Mouse (Mus musculus): ENCODE results near the gene Lrrk2. TPM values are rescaled to one million over a fixed set of nuclear protein-coding genes. Genes with fewer than 3 reads are reported as not detected.
"Not testable (repeated sequence)": the region's sequence is repeated elsewhere in the genome, so short reads cannot be mapped to it uniquely, and the experiment has no call there.

Gene Lrrk2
- polyA plus RNA-seq, 1 experiment from 2014 or later = 3.9 TPM

DNA sequence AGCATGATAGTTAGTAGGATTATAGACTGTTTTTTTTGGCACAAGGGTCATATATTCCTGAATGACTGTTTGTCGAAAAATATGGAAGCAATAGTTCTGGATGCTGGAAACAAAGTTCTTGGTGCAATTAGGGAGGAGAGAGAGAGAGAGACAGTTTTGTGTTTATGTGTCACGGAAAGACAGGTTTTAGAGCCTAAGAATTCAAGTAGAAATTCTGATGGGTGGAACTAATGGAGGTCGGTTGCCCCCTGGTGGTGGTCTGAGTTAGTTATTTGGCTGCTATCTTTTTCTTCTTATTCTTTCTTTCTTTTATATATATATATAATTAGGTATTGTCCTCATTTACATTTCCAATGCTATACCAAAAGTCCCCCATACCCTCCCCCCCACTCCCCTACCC lies 81.6 kb downstream of the Lrrk2 start:
- 21% methylated on average over 3 of the region's 3 CpGs for WGBS
- Histone ChIP-seq H3K4me3 (ENCODE audit: low read length) (no peak overlapping the region), H3K27me3 (ENCODE audit: control insufficient read depth, insufficient read depth, low read length) (no peaks in the 10 kb centered on the region), H3K4me1 (ENCODE audit: control insufficient read depth, insufficient read depth, low read length) (no peaks in the 10 kb centered on the region), H3K9me3 (replicated peaks; ENCODE audit: control insufficient read depth, low read length) (no peaks in the 10 kb centered on the region), H3K36me3 (ENCODE audit: control insufficient read depth, insufficient read depth) (peaks cover 13% of the 10 kb centered on the region), H3K27ac (ENCODE audit: low read length) (no peak overlapping the region), H3K4me2 (ENCODE audit: low read depth, low read length) (peak overlapping the region; percentile 46), H3K9ac (ENCODE audit: low read length) (no peak overlapping the region)
- ATAC-seq (replicated peaks; ENCODE audit: extremely low read depth, insufficient read depth, low FRiP score) = no peak

DNA sequence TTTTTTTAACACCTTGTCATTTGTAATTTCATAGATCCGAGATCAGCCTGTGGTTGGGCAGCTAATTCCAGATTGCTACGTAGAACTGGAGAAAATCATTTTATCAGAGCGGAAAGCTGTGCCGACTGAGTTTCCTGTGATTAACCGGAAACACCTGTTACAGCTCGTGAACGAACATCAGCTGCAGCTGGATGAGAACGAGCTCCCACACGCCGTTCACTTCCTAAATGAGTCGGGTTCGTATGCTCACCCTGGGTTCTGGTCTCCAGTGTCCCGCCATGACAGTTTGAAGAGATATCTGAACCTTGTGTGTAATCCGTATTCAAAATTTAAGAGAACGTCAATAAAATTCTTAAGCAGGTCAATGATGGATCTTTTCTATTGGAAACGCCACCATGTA lies 82.8 kb downstream of the Lrrk2 start:
- Histone ChIP-seq H3K9ac (ENCODE audit: low read length) (no peak overlapping the region), H3K9me3 (replicated peaks; ENCODE audit: control insufficient read depth, low read length) (no peaks in the 10 kb centered on the region), H3K27me3 (ENCODE audit: control insufficient read depth, insufficient read depth, low read length) (no peaks in the 10 kb centered on the region), H3K4me3 (ENCODE audit: low read length) (no peak overlapping the region), H3K4me1 (ENCODE audit: control insufficient read depth, insufficient read depth, low read length) (no peaks in the 10 kb centered on the region), H3K36me3 (ENCODE audit: control insufficient read depth, insufficient read depth) (peaks cover 11% of the 10 kb centered on the region), H3K27ac (ENCODE audit: low read length) (no peak overlapping the region), H3K4me2 (ENCODE audit: low read depth, low read length) (no peak overlapping the region)
- no peak for ATAC-seq (replicated peaks; ENCODE audit: extremely low read depth, insufficient read depth, low FRiP score)
- 77% methylated on average over 16 of the region's 16 CpGs for WGBS

DNA sequence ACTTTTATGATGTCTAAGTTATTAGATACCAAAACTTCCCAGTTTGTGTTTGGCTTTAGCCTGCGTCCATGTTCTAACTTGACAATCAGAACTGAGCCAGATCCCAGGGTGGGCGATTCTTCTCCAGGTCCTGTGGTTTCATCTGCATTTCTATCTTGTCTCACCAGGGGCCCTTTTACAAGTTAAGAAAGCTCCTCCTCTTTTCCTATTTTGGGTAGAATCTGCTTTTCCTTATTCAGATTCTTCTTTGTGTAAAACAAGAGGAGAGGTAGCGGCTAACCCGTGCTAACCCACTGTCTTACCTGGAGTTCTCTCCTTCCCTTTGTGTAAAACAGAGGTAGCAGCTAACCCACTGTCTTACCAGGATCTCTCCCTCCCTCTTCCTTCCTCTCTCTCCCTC lies 99.1 kb downstream of the Lrrk2 start:
- Histone ChIP-seq H3K4me1 (ENCODE audit: control insufficient read depth, insufficient read depth, low read length) (no peaks in the 10 kb centered on the region), H3K9me3 (replicated peaks; ENCODE audit: control insufficient read depth, low read length) (no peaks in the 10 kb centered on the region), H3K27ac (ENCODE audit: low read length) (no peak overlapping the region), H3K36me3 (ENCODE audit: control insufficient read depth, insufficient read depth) (no peaks in the 10 kb centered on the region), H3K27me3 (ENCODE audit: control insufficient read depth, insufficient read depth, low read length) (no peaks in the 10 kb centered on the region), H3K4me3 (ENCODE audit: low read length) (no peak overlapping the region), H3K9ac (ENCODE audit: low read length) (no peak overlapping the region), H3K4me2 (ENCODE audit: low read depth, low read length) (no peak overlapping the region)
- WGBS = 60% methylated on average over 4 of the region's 4 CpGs
- ATAC-seq (replicated peaks; ENCODE audit: extremely low read depth, insufficient read depth, low FRiP score) = no peak

DNA sequence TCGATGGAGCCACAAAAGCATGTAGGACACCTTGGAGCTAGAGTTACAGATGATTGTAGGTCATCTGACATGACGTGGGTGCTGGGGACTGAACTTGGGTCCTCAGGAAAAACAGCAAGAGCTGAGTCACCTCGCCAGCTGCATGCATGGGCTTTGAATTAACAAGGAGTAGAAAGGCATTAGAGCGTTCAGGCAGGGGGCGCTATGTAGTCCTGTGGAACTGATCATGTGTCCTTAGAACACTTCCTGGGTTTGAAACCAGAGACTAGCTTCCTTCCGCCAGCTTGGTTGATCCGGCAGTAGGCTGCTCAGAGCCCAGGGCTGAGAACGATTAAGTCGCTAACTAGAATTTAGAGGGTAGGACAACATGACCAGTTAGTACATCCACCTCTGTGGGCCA lies 106.2 kb downstream of the Lrrk2 start:
- H3K4me3 ChIP-seq (ENCODE audit: low read length) = no peak overlapping the region
- no peaks in the 10 kb centered on the region for H3K4me1 ChIP-seq (ENCODE audit: control insufficient read depth, insufficient read depth, low read length)
- no peak for ATAC-seq (replicated peaks; ENCODE audit: extremely low read depth, insufficient read depth, low FRiP score)
- H3K4me2 ChIP-seq (ENCODE audit: low read depth, low read length) = no peak overlapping the region
- no peak overlapping the region for H3K27ac ChIP-seq (ENCODE audit: low read length)
- H3K9ac ChIP-seq (ENCODE audit: low read length) = no peak overlapping the region
- no peaks in the 10 kb centered on the region for H3K9me3 ChIP-seq (replicated peaks; ENCODE audit: control insufficient read depth, low read length)
- no peaks in the 10 kb centered on the region for H3K27me3 ChIP-seq (ENCODE audit: control insufficient read depth, insufficient read depth, low read length)
- H3K36me3 ChIP-seq (ENCODE audit: control insufficient read depth, insufficient read depth) = peaks cover 3% of the 10 kb centered on the region; the same call in 1 of the 2 replicates
- WGBS = 93% methylated on average over 9 of the region's 9 CpGs

DNA sequence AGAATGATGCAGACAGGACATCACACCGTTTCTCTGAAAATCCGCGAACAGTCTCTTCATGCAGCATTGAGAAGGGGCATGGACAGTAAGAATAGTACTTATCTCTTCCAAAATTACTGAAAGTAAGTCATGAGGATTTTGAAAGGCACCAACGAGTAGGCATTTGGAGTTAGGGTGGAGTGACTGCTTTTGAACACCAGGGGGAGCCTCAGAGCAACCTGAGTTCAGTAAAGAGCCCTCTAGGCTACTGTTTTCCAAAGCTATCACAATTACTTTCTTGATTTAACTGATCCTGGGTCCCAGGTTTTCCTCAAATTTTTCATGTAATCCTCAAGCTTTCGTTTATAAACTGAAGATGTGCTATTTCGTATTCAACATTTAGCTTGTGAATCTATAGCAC lies 108.2 kb downstream of the Lrrk2 start:
- H3K36me3 ChIP-seq (ENCODE audit: control insufficient read depth, insufficient read depth) = peaks cover 3% of the 10 kb centered on the region; the same call in 1 of the 2 replicates
- WGBS = 24% methylated on average over 6 of the region's 6 CpGs
- H3K4me1 ChIP-seq (ENCODE audit: control insufficient read depth, insufficient read depth, low read length) = no peaks in the 10 kb centered on the region
- no peaks in the 10 kb centered on the region for H3K9me3 ChIP-seq (replicated peaks; ENCODE audit: control insufficient read depth, low read length)
- no peak overlapping the region for H3K27ac ChIP-seq (ENCODE audit: low read length)
- H3K4me2 ChIP-seq (ENCODE audit: low read depth, low read length) = no peak overlapping the region
- ATAC-seq (replicated peaks; ENCODE audit: extremely low read depth, insufficient read depth, low FRiP score) = no peak
- H3K27me3 ChIP-seq (ENCODE audit: control insufficient read depth, insufficient read depth, low read length) = no peaks in the 10 kb centered on the region
- H3K4me3 ChIP-seq (ENCODE audit: low read length) = no peak overlapping the region
- H3K9ac ChIP-seq (ENCODE audit: low read length) = no peak overlapping the region

DNA sequence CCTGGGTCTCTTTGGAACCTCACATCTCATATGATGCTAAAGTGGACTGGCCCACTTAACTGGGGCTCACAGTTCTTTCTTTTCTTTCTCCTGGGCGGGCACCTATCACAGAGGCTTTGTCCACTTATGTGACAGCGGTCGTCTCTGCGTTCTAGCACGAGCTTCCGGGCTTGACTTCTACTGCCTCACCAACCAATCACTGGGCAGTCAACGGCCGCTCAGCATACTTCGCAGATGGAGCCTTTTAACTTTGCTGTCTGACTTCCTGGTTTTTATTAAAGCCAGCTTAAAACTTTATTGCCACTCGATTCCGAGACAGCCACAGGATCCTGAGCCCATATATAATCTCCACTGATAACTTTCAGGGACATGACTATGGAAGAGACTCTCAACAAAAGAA lies 115.4 kb downstream of the Lrrk2 start:
- no peak overlapping the region for H3K4me2 ChIP-seq (ENCODE audit: low read depth, low read length)
- H3K27ac ChIP-seq (ENCODE audit: low read length) = no peak overlapping the region
- no peak overlapping the region for H3K4me3 ChIP-seq (ENCODE audit: low read length)
- 0 out of 2 replicates have a peak, but pooled peaks cover 2% of the 10 kb centered on the region for H3K4me1 ChIP-seq (ENCODE audit: control insufficient read depth, insufficient read depth, low read length)
- WGBS = 79% methylated on average over 11 of the region's 11 CpGs
- H3K9ac ChIP-seq (ENCODE audit: low read length) = no peak overlapping the region
- ATAC-seq (replicated peaks; ENCODE audit: extremely low read depth, insufficient read depth, low FRiP score) = no peak
- H3K27me3 ChIP-seq (ENCODE audit: control insufficient read depth, insufficient read depth, low read length) = no peaks in the 10 kb centered on the region
- no peaks in the 10 kb centered on the region for H3K9me3 ChIP-seq (replicated peaks; ENCODE audit: control insufficient read depth, low read length)
- peaks cover 2% of the 10 kb centered on the region; the same call in 1 of the 2 replicates for H3K36me3 ChIP-seq (ENCODE audit: control insufficient read depth, insufficient read depth)

DNA sequence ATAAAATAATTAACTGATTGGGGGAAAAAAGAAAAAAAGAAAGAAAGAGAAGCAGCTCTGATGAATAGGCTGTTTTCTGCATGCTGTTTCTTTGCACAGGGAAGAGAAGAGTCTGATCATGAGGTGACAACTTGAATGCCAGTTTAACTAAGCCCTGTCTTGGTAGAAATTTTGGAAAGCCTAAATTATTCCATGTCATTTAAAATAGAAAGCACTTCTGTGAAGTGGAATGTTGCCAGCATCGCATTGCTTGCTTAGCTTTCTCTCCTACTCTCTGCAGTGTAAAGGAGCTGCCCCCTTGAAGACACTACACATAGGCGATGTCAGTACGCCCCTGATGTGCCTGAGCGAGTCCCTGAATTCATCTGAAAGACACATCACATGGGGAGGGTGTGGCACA lies 133.5 kb downstream of the Lrrk2 start:
- ATAC-seq (replicated peaks; ENCODE audit: extremely low read depth, insufficient read depth, low FRiP score) = no peak
- no peaks in the 10 kb centered on the region for H3K9me3 ChIP-seq (replicated peaks; ENCODE audit: control insufficient read depth, low read length)
- H3K4me1 ChIP-seq (ENCODE audit: control insufficient read depth, insufficient read depth, low read length) = no peaks in the 10 kb centered on the region
- 0 out of 2 replicates have a peak, but pooled peaks cover 10% of the 10 kb centered on the region for H3K36me3 ChIP-seq (ENCODE audit: control insufficient read depth, insufficient read depth)
- no peak overlapping the region for H3K9ac ChIP-seq (ENCODE audit: low read length)
- no peak overlapping the region for H3K4me3 ChIP-seq (ENCODE audit: low read length)
- H3K27me3 ChIP-seq (ENCODE audit: control insufficient read depth, insufficient read depth, low read length) = no peaks in the 10 kb centered on the region
- WGBS = 61% methylated on average over 4 of the region's 4 CpGs
- no peak overlapping the region for H3K4me2 ChIP-seq (ENCODE audit: low read depth, low read length)
- no peak overlapping the region for H3K27ac ChIP-seq (ENCODE audit: low read length)

DNA sequence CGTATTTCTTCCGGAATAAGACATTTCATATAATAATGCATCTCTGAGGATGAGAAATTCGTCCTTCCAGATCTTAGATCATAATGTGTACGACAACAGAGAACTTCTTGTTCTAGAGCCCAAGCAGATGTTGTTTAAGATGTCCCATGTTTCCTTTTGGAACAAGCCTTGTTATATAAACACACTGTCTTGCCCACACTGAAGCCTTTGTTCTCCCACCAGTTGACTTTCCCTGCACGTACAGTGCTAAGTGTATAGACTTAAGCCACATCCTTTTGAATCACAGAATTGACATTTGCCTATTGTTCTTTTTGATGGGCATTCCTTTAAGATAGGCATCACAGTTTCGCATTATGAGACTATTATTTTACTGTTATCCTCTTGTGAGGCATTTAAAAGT lies 162.3 kb downstream of the Lrrk2 start:
- ATAC-seq (replicated peaks; ENCODE audit: extremely low read depth, insufficient read depth, low FRiP score) = no peak
- no peaks in the 10 kb centered on the region for H3K36me3 ChIP-seq (ENCODE audit: control insufficient read depth, insufficient read depth)
- no peak overlapping the region for H3K9ac ChIP-seq (ENCODE audit: low read length)
- no peak overlapping the region for H3K27ac ChIP-seq (ENCODE audit: low read length)
- H3K9me3 ChIP-seq (replicated peaks; ENCODE audit: control insufficient read depth, low read length) = no peaks in the 10 kb centered on the region
- H3K4me1 ChIP-seq (ENCODE audit: control insufficient read depth, insufficient read depth, low read length) = no peaks in the 10 kb centered on the region
- no peak overlapping the region for H3K4me2 ChIP-seq (ENCODE audit: low read depth, low read length)
- no peaks in the 10 kb centered on the region for H3K27me3 ChIP-seq (ENCODE audit: control insufficient read depth, insufficient read depth, low read length)
- no peak overlapping the region for H3K4me3 ChIP-seq (ENCODE audit: low read length)
- 69% methylated on average over 6 of the region's 6 CpGs for WGBS

DNA sequence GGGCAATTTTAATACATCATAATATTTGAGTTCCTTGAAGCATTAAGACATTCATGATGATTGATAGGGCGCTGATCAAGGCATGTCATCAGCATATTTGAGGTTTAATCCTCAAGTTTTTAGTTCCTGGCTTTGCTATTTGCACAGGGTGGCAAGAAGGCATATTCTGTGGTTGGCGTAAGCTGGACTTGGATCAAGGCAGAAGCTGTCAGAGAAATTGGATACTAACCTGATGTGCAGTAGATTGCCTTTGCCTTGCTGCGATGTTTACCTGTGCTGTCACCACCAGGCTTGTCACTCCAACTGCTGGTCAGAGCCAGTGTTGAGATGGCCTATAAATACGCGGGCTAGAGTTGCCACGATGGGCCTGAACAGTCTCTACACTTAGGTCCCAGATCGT lies 165.0 kb downstream of the Lrrk2 start, which contains the start of gene Smgc:
Smgc (plus strand) TSS at position 301 of the 400 bp plus-strand sequence.
- H3K4me1 ChIP-seq (ENCODE audit: control insufficient read depth, insufficient read depth, low read length) = no peaks in the 10 kb centered on the region
- no peak within 1 kb of the TSS for H3K9ac ChIP-seq (ENCODE audit: low read length)
- 77% methylated on average over 7 of the region's 7 CpGs for WGBS
- H3K4me2 ChIP-seq (ENCODE audit: low read depth, low read length) = no peak within 1 kb of the TSS
- no peaks in the 10 kb centered on the region for H3K9me3 ChIP-seq (replicated peaks; ENCODE audit: control insufficient read depth, low read length)
- no peaks in the 10 kb centered on the region for H3K36me3 ChIP-seq (ENCODE audit: control insufficient read depth, insufficient read depth)
- H3K4me3 ChIP-seq (ENCODE audit: low read length) = no peak within 1 kb of the TSS
- no peak for ATAC-seq (replicated peaks; ENCODE audit: extremely low read depth, insufficient read depth, low FRiP score)
- H3K27me3 ChIP-seq (ENCODE audit: control insufficient read depth, insufficient read depth, low read length) = no peaks in the 10 kb centered on the region
- no peak within 1 kb of the TSS for H3K27ac ChIP-seq (ENCODE audit: low read length)

DNA sequence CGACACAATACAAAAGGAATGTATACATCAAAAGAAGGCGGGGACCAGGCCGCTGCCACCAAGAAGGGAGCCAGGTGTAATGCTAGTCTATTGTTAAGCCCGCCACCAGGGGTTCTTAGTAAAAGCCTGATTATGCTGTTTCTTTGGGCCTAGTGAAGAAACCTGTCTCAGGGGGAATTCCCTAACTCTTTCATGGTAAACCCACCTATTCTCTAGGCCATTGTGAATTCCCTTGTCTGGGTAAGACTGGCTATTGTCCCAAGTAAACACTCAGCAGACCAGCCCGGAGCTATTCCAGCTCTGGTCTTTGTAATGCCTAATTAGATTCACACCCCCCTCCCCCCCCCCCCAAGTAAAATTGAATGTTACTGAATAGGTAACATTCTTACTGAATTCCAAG lies 191.2 kb downstream of the Lrrk2 start:
- not testable (repeated sequence) for H3K4me1 ChIP-seq (ENCODE audit: control insufficient read depth, insufficient read depth, low read length); H3K9me3 ChIP-seq (replicated peaks; ENCODE audit: control insufficient read depth, low read length); H3K36me3 ChIP-seq (ENCODE audit: control insufficient read depth, insufficient read depth); H3K9ac ChIP-seq (ENCODE audit: low read length); H3K4me3 ChIP-seq (ENCODE audit: low read length); H3K27ac ChIP-seq (ENCODE audit: low read length); H3K4me2 ChIP-seq (ENCODE audit: low read depth, low read length); H3K27me3 ChIP-seq (ENCODE audit: control insufficient read depth, insufficient read depth, low read length); ATAC-seq (replicated peaks; ENCODE audit: extremely low read depth, insufficient read depth, low FRiP score)
- WGBS = 37% methylated on average over 5 of the region's 5 CpGs
